Mouse (Mus musculus) thymus, adult 2 months (tissue): ENCODE measurements around the gene Slc12a5. TPM values are rescaled to one million over a fixed set of nuclear protein-coding genes. Genes with fewer than 3 reads are reported as not detected.

Experiments used
- DNase-seq: peaks from one replicate; pipeline ENCODE4 v3.0.0; 2021
- H3K27ac ChIP-seq: fragments of 200-500 bp; 2 replicates; pipeline ENCODE4 v1.5.1; 2012; ENCODE audit warnings: low read length, control low read depth; ENCODE audit not compliant: control insufficient read depth, insufficient read depth
- H3K27me3 ChIP-seq: fragments of 200-500 bp; 2 replicates; pipeline ENCODE4 v1.6.1; 2012; ENCODE audit warnings: mild to moderate bottlenecking, low read length, moderate library complexity, mixed read lengths; ENCODE audit not compliant: control insufficient read depth, insufficient read depth
- H3K36me3 ChIP-seq: fragments of 200-500 bp; 2 replicates; pipeline ENCODE4 v1.6.1; 2012; ENCODE audit warnings: mild to moderate bottlenecking, low read length, moderate library complexity; ENCODE audit not compliant: control insufficient read depth, insufficient read depth
- H3K4me1 ChIP-seq: fragments of 200-500 bp; replicated peaks from 2 replicates; pipeline ENCODE4 v1.6.1; 2012; ENCODE audit warnings: low read length; ENCODE audit not compliant: control insufficient read depth, insufficient read depth
- H3K4me3 ChIP-seq: fragments of 200-500 bp; 2 replicates; pipeline ENCODE4 v1.5.1; 2012; ENCODE audit warnings: mild to moderate bottlenecking, low read length, control low read depth, moderate library complexity; ENCODE audit not compliant: control insufficient read depth, insufficient read depth
- CTCF ChIP-seq: fragments of 200-500 bp; IDR thresholded peaks from 2 replicates; pipeline ENCODE4 v1.5.1; 2012; ENCODE audit warnings: mild to moderate bottlenecking, control low read depth, low read length, moderate library complexity, borderline replicate concordance; ENCODE audit not compliant: control insufficient read depth, poor library complexity, insufficient read depth; ENCODE audit errors: extremely low read depth
- POLR2A ChIP-seq: fragments of 200-500 bp; IDR thresholded peaks from 2 replicates; pipeline ENCODE4 v1.6.1; 2012; ENCODE audit warnings: mild to moderate bottlenecking, low read length, control low read depth, moderate library complexity; ENCODE audit not compliant: control insufficient read depth, poor library complexity, insufficient read depth; ENCODE audit errors: extremely low read depth
- WGBS: fragments of 180-500 bp; shearing (Covaris S2); methylation state at CpG from one replicate; pipeline ENCODE4 v1.1.7; 2018; 5-methylcytosine and 5-hydroxymethylcytosine counted together
- polyA plus RNA-seq: library from polyadenylated mRNA; depleted of rRNA; stranded (reverse); fragments of >200 nt; gene quantifications from 2 replicates; pipeline ENCODE4 v1.2.3, GENCODE M21; 2012

The Slc12a5 gene
- polyA plus RNA-seq, 1 experiment: 1.3 TPM

DNA sequence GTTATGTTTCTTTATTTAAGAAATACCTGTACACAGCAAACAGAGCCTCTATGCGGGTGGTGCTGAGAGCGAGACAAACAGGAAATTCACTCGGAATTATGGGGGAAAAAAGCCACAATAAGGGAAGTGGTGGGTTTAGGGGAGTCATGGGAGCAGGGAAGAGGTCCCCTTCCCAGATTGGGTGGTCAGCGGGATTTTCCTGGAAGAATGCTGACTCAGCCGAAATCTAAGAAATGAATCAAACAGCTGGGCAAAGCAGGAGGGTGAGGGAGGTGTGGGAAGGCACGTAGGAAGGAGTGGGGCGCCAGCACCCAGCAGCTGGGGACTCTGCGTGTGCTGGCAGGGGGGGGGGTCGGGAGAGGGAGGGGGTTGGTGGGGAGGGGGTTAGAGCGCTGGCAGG is 27.1 kb upstream of the Slc12a5 start:
- DNase-seq: no peak
- peaks cover 17% of the 10 kb centered on the region for H3K4me1 ChIP-seq
- H3K4me3 ChIP-seq: no peak overlapping the region
- peaks cover 7% of the 10 kb centered on the region; the same call in 1 of the 2 replicates for H3K27me3 ChIP-seq
- no peak overlapping the region for H3K27ac ChIP-seq
- TF ChIP-seq POLR2A (no peak), CTCF (no peak)
- H3K36me3 ChIP-seq: no peaks in the 10 kb centered on the region
- WGBS: 22% methylated on average over 10 of the region's 10 CpGs

DNA sequence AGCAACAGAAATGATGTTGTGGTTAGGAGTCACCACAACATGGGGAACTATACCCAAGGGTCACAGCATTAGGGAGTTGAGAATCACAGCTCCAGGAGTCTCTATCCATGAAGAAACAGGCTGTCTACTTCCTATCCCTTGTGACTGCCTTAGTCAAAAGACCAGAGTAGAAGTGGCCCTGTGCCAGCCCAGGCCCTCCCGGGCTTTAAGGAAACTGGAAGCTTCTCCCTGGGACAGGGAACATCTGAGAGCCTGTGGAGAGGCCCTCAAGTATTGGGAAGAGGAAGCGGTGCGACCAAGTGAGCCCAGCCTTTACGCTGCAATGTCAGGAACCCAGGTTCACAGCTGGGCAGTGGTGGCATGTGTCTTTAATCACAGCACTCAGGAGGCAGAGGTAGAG is 24.6 kb upstream of the Slc12a5 start:
- Histone ChIP-seq H3K27me3 (peaks cover 13% of the 10 kb centered on the region; the same call in 1 of the 2 replicates), H3K4me1 (peaks cover 33% of the 10 kb centered on the region), H3K4me3 (no peak overlapping the region), H3K27ac (no peak overlapping the region), H3K36me3 (no peaks in the 10 kb centered on the region)
- DNase-seq: no peak
- TF ChIP-seq CTCF: no peak
- no peak for TF ChIP-seq POLR2A
- WGBS: 33% methylated on average over 4 of the region's 4 CpGs

DNA sequence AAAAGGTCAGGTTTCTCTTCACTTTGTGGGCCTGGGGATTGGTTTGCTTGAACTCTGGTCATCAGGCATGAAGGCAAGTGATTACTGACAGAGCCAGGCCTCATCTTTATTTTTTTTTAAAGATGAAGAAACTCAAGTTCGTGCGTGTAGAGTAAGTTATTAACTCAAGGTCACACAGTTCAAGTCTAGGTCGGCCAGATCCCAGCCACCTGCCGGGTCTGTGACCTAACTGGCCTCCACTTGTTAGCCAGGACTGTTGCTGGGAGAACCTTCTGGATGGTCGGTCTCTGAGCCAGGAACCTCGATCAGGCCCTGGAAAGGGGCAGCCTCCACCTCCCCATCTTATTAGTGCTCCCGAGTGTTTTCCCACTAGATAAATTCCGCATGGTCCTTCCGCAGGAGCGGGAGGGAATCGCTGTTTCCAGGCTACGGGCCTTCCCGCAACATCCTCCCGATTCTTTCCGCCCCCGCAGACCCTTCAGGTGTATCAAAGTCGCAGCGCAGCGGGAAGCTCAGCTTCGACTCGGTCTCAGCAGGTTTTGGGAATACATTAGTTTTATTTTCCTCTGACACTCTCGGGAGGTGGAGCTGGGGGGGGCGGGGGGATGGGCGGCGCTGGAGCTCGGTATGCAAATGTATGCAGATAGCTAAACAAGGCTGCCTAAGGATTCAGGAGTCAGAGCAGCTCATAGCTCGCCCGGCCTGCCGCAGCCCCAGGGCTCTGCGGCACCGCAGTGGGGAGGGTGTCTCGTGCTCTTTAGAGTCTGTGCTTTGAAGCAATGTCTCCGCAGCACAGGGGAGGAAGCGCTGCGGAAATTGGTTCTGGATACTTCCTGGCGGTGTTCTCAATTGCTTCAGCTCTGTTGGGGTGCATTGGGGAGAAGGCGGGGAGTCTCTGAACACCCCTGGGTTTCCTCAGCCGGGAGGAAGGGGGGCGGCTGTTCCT is 22.2 kb upstream of the Slc12a5 start:
- TF ChIP-seq POLR2A: no peak
- TF ChIP-seq CTCF: 0 out of 2 replicates have a peak, but pooled peaks have one; percentile 16
- H3K27me3 ChIP-seq: peaks cover 13% of the 10 kb centered on the region; the same call in 1 of the 2 replicates
- no peaks in the 10 kb centered on the region for H3K36me3 ChIP-seq
- peaks cover 53% of the 10 kb centered on the region for H3K4me1 ChIP-seq
- no peak overlapping the region for H3K4me3 ChIP-seq
- peak; percentile 72 for DNase-seq
- H3K27ac ChIP-seq: no peak overlapping the region
- WGBS: 12% methylated on average over 39 of the region's 39 CpGs

DNA sequence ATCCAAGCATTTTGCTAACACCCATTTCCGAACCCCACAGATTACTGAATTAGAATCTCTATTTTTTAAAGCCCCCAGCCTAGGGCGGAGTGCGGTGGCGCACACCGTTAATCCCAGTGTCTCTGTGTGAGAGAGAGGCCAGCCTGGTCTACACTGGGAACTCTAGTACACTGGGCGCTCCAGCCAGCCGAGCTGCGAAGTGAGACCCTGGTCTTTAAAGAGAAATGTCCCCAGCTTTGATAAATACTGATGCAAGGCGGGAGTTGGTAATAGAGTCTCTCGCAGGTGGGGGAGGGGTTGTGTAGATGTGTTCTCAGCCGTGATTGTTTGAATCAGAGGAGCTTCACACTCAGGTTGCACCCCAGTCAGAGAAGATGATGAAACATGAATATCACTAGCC is 21.5 kb upstream of the Slc12a5 start:
- peaks cover 12% of the 10 kb centered on the region; the same call in 1 of the 2 replicates for H3K27me3 ChIP-seq
- no peak for TF ChIP-seq POLR2A
- TF ChIP-seq CTCF: no peak
- no peak for DNase-seq
- no peak overlapping the region for H3K4me3 ChIP-seq
- no peak overlapping the region for H3K27ac ChIP-seq
- WGBS: 7% methylated on average over 11 of the region's 11 CpGs
- H3K36me3 ChIP-seq: no peaks in the 10 kb centered on the region
- H3K4me1 ChIP-seq: peaks cover 52% of the 10 kb centered on the region

DNA sequence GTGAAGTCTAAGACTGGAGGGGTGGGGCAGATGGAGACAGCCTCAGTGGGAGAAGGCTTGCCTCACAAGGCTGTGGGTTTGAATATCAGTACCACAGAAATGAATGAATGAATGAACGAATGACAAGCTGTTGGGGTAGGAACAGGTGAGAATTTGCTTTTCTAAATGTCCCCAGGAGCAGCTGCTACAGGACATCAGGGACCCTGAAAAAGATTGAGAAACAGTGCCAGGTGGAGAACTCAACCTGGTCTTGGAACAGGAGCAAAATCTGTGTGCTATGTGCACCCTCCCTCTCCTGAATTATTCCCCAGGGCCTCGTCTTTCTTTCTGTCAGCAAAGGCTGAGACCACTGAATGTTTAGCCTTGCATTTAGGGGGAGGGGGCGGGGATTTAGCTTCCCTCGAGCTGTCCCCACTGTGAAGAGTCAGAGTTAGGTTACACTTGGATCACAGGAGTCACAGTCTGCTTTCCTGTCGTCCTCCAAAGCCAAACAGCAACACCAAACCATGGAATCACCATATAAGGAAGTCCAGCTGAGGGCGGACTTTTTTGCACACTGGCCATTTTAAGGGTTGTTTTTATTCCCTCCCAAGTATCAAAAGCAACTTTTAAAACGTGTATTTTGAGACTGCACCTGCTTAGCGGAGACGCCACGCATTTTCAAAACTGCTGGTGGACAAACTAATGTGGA is 20.3 kb upstream of the Slc12a5 start, which contains the start of gene Mmp9:
Mmp9 (plus strand) TSS at position 641 of the 691 bp plus-strand sequence.
- no peak within 1 kb of the TSS for H3K27ac ChIP-seq
- TF ChIP-seq CTCF: no peak
- TF ChIP-seq POLR2A: no peak
- H3K4me1 ChIP-seq: peaks cover 52% of the 10 kb centered on the region
- WGBS: 16% methylated on average over 10 of the region's 10 CpGs
- H3K36me3 ChIP-seq: no peaks in the 10 kb centered on the region
- DNase-seq: no peak
- H3K4me3 ChIP-seq: no peak within 1 kb of the TSS
- peaks cover 10% of the 10 kb centered on the region; the same call in 1 of the 2 replicates for H3K27me3 ChIP-seq

DNA sequence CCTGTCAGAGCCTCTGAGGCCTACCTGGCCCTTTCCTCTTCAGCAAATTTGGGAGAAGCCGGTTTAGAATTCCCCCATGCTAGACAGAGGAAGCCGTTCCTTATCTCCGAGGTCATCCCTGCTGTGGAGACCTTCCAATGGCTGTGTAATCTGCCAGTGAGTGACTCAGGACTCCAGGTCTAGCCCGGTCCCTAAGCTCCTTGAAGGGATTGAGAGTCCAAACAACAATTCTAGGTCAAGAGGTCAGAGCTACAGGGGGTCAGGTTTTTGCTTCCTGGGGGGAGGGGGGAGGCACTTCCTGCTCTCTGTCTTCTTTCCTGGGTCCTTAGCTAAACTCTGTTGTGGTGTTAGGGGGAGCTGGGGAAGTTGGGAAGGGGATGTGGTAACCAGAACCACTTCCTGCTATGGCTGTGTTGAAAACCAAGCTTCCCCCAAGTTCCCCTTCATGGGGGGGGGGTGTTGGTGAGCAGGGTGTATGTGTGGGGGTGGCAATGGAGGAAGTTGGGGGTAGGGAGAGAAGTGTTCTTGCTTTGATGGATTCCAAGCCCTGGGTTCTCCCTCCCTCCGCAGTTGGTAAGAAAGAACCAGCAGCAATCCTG is 17.8 kb upstream of the Slc12a5 start:
- H3K27ac ChIP-seq: no peak overlapping the region
- TF ChIP-seq CTCF (no peak), POLR2A (no peak)
- H3K4me1 ChIP-seq: peaks cover 56% of the 10 kb centered on the region
- no peaks in the 10 kb centered on the region for H3K36me3 ChIP-seq
- peaks cover 8% of the 10 kb centered on the region; the same call in 1 of the 2 replicates for H3K27me3 ChIP-seq
- 2% methylated on average over 5 of the region's 5 CpGs for WGBS
- H3K4me3 ChIP-seq: no peak overlapping the region
- peak; percentile 77 for DNase-seq
